Mouse (Mus musculus): ENCODE data around the gene Actn3. TPM values are rescaled to one million over a fixed set of nuclear protein-coding genes. Genes with fewer than 3 reads are reported as not detected.
A peak's percentile ranks its signal among the peaks of the same experiment; 100 is the strongest.
"Not testable (repeated sequence)": the region's sequence is repeated elsewhere in the genome, so short reads cannot be mapped to it uniquely, and the experiment has no call there.

Gene Actn3
- polyA plus RNA-seq, 1 experiment, result 418 TPM

DNA sequence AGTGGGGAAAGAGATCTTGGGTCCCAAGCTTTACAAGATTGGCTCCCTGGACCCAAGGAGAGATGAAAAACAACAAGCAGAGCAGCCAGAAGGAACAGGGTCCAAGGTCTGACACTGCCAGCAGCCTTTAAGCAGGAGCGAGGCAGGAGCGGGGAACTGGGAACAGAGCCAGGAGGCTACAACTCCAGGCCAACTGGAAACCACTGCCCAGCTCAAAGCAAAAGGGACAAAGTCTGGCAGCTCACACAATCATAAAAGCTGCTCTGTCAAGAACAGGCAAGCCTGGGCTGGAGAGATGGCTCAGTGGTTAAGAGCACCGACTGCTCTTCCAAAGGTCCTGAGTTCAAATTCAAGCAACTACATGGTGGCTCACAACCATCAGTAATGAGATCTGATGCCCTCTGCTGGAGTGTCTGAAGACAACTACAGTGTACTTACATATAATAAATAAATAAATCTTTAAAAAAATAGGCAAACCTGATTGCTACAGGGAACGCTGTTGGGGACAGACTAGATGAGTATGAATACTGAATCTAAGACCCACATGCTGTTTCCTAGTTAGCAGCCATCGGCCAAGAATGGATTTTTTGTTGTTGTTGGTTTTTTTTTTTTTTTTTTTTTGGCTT is 56.9 kb downstream of the Actn3 start:
- Histone ChIP-seq H3K27me3 (ENCODE audit: control insufficient read depth, insufficient read depth, insufficient read length) (no peaks in the 10 kb centered on the region), H3K4me2 (ENCODE audit: low read depth) (no peak overlapping the region), H3K79me2 (ENCODE audit: control insufficient read depth, insufficient read depth) (no peaks in the 10 kb centered on the region), H3K36me3 (ENCODE audit: control insufficient read depth, insufficient read depth) (peaks cover 3% of the 10 kb centered on the region), H3K4me3 (no peak overlapping the region), H3ac (ENCODE audit: control insufficient read depth, insufficient read length) (no peak overlapping the region)
- no peak for TF ChIP-seq TCF12 (IDR thresholded peaks at IDR 0.05; ENCODE audit: insufficient read depth, poor library complexity, severe bottlenecking)
- TF ChIP-seq TCF3 (IDR thresholded peaks at IDR 0.05; ENCODE audit: insufficient read length, low read depth), result no peak
- no peak for TF ChIP-seq SRF (IDR thresholded peaks at IDR 0.05; ENCODE audit: control insufficient read depth, insufficient read length, low read depth)
- TF ChIP-seq POLR2AphosphoS2 (IDR thresholded peaks at IDR 0.05; ENCODE audit: insufficient read length, low read depth), result no peak
- TF ChIP-seq USF1 (IDR thresholded peaks at IDR 0.05; ENCODE audit: low read depth), result no peak
- TF ChIP-seq REST (IDR thresholded peaks at IDR 0.05; ENCODE audit: insufficient read depth, insufficient read length), result no peak
- TF ChIP-seq E2F4 (IDR thresholded peaks at IDR 0.05; ENCODE audit: insufficient read depth), result no peak
- TF ChIP-seq MAX (IDR thresholded peaks at IDR 0.05; ENCODE audit: low read depth), result no peak
- no peak for TF ChIP-seq CEBPB (IDR thresholded peaks at IDR 0.05; ENCODE audit: insufficient read depth, poor library complexity, severe bottlenecking)
- TF ChIP-seq MYOD1 (IDR thresholded peaks at IDR 0.05; ENCODE audit: control insufficient read depth in 1 of 3, insufficient read length in 2 of 3, low read depth in 2 of 3), result no peak

DNA sequence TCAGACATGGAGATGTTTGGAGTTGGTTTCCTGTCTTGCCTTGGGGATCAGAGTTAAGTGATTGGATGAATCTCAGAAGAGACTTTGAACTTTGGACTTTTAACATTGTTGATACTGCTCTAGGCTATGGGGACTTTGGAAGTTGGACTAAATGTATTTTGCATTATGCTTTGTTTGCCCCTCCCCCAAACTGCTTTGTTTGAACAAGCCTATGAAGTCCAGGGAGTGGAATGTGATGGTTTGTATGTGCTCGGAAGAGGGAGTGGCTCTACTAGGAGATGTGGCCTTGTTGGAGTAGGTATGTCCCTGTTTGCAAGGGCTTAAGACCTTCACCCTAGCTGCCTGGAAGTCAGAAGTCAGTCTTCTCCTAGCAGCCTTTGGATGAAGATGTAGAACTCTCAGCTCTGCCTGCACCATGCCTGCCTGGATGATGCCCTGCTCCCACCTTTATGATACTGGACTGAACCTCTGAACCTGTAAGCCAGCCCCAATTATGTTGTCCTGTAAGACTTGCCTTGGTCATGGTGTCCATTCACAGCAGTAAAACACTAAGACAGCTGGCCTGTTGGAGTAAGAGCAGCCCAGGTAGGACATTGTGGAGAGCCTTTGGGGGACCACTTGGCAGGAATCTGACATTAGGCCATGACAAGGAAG is 60.4 kb downstream of the Actn3 start:
- H3K4me2 ChIP-seq (ENCODE audit: low read depth), result no peak overlapping the region
- no peak overlapping the region for H3ac ChIP-seq (ENCODE audit: control insufficient read depth, insufficient read length)
- H3K79me2 ChIP-seq (ENCODE audit: control insufficient read depth, insufficient read depth), result no peaks in the 10 kb centered on the region
- TF ChIP-seq CEBPB (IDR thresholded peaks at IDR 0.05; ENCODE audit: insufficient read depth, poor library complexity, severe bottlenecking) (no peak), REST (IDR thresholded peaks at IDR 0.05; ENCODE audit: insufficient read depth, insufficient read length) (no peak), POLR2AphosphoS2 (IDR thresholded peaks at IDR 0.05; ENCODE audit: insufficient read length, low read depth) (no peak), POLR2A (IDR thresholded peaks at IDR 0.05; ENCODE audit: insufficient read length, low read depth) (no peak), SRF (IDR thresholded peaks at IDR 0.05; ENCODE audit: control insufficient read depth, insufficient read length, low read depth) (no peak), MAX (IDR thresholded peaks at IDR 0.05; ENCODE audit: low read depth) (no peak), MYOG (IDR thresholded peaks at IDR 0.05; ENCODE audit: control insufficient read depth in 1 of 3, insufficient read depth in 1 of 3, insufficient read length in 2 of 3, low read depth in 2 of 3) (no peak), MYOD1 (IDR thresholded peaks at IDR 0.05; ENCODE audit: control insufficient read depth in 1 of 3, insufficient read length in 2 of 3, low read depth in 2 of 3) (no peak), E2F4 (IDR thresholded peaks at IDR 0.05; ENCODE audit: insufficient read depth) (no peak), USF1 (IDR thresholded peaks at IDR 0.05; ENCODE audit: low read depth) (no peak), TCF12 (IDR thresholded peaks at IDR 0.05; ENCODE audit: insufficient read depth, poor library complexity, severe bottlenecking) (no peak), TCF3 (IDR thresholded peaks at IDR 0.05; ENCODE audit: insufficient read length, low read depth) (no peak)
- H3K36me3 ChIP-seq (ENCODE audit: control insufficient read depth, insufficient read depth), result no peaks in the 10 kb centered on the region
- no peak overlapping the region for H3K4me3 ChIP-seq
- H3K27me3 ChIP-seq (ENCODE audit: control insufficient read depth, insufficient read depth, insufficient read length), result no peaks in the 10 kb centered on the region

DNA sequence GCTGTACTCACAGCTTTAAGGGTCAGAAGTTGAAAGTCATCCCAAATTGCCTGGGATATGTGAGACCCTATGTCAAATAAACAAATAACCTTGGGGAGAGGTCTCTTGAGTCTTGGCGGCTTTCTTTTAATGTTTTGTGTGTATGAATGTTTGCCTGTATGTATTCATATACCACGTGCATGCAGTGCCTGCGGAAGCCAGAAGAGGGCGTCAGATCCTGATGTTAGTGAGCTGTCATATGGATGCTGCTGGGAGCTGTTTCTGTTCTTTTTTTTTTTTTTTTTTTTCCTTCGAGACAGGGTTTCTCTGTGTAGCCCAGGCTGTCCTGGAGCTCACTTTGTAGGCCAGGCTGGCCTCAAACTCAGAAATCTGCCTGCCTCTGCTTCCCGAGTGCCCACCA is 64.7 kb downstream of the Actn3 start:
- Histone ChIP-seq H3K79me2 (ENCODE audit: control insufficient read depth, insufficient read depth) (peaks cover 32% of the 10 kb centered on the region), H3K36me3 (ENCODE audit: control insufficient read depth, insufficient read depth) (no peaks in the 10 kb centered on the region), H3K4me2 (ENCODE audit: low read depth) (no peak overlapping the region), H3K27me3 (ENCODE audit: control insufficient read depth, insufficient read depth, insufficient read length) (no peaks in the 10 kb centered on the region), H3ac (ENCODE audit: control insufficient read depth, insufficient read length) (no peak overlapping the region), H3K4me3 (no peak overlapping the region)
- TF ChIP-seq POLR2AphosphoS2 (IDR thresholded peaks at IDR 0.05; ENCODE audit: insufficient read length, low read depth) (no peak), MYOG (IDR thresholded peaks at IDR 0.05; ENCODE audit: control insufficient read depth in 1 of 3, insufficient read depth in 1 of 3, insufficient read length in 2 of 3, low read depth in 2 of 3) (no peak), MAX (IDR thresholded peaks at IDR 0.05; ENCODE audit: low read depth) (no peak), MYOD1 (IDR thresholded peaks at IDR 0.05; ENCODE audit: control insufficient read depth in 1 of 3, insufficient read length in 2 of 3, low read depth in 2 of 3) (no peak), TCF3 (IDR thresholded peaks at IDR 0.05; ENCODE audit: insufficient read length, low read depth) (no peak), E2F4 (IDR thresholded peaks at IDR 0.05; ENCODE audit: insufficient read depth) (no peak), SRF (IDR thresholded peaks at IDR 0.05; ENCODE audit: control insufficient read depth, insufficient read length, low read depth) (no peak), POLR2A (IDR thresholded peaks at IDR 0.05; ENCODE audit: insufficient read length, low read depth) (no peak)

DNA sequence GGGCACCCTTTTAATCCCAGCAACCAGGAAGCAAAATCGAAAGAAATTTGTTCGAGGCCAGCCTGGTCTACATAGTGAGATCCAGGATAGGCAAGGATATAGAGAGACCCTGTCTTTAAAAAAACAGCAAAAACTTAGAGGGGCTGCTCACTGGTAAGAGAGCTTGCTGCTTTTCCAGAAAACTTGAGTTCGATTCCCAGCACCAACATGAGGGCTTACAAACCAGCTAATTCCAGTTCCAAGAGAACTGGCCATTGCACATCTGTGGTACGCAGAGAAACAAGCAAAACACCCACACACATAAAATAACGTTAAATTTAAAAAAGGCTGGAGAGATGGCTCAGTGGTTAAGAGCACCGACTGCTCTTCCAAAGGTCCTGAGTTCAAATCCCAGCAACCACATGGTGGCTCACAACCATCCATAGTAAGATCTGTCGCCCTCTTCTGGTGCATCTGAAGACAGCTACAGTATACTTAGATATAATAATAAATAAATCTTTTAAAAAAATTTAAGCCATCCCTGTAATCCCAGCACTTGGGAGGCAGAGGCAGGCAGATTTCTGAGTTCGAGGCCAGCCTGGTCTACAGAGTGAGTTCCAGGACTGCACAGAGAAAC is 65.3 kb downstream of the Actn3 start:
- peak overlapping the region; percentile 90 for H3K4me3 ChIP-seq
- not testable (repeated sequence) for H3K36me3 ChIP-seq (ENCODE audit: control insufficient read depth, insufficient read depth); H3K27me3 ChIP-seq (ENCODE audit: control insufficient read depth, insufficient read depth, insufficient read length); H3ac ChIP-seq (ENCODE audit: control insufficient read depth, insufficient read length)
- H3K79me2 ChIP-seq (ENCODE audit: control insufficient read depth, insufficient read depth), result peaks cover 38% of the 10 kb centered on the region
- peak overlapping the region; percentile 68 for H3K4me2 ChIP-seq (ENCODE audit: low read depth)

DNA sequence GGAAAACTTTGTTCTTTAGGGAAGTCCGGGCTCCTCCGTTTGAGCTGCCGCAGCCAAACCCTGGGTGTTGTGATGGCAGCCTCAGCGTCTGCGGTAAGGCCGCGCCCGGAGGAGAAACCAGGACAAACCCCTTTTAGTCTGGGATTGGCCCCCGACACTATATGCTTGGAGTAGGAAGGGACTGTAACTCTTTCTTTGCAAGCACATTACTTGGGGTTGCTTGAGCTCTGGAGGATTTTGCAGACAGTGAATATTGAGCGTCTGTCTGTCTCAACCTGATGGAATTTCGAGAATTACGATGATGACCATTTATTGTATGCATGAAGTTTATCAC is 65.8 kb downstream of the Actn3 start:
- peak overlapping the region; percentile 90 for H3K4me3 ChIP-seq
- no peaks in the 10 kb centered on the region for H3K36me3 ChIP-seq (ENCODE audit: control insufficient read depth, insufficient read depth)
- H3K79me2 ChIP-seq (ENCODE audit: control insufficient read depth, insufficient read depth), result peaks cover 43% of the 10 kb centered on the region
- peak; percentile 33 for TF ChIP-seq POLR2AphosphoS2 (IDR thresholded peaks at IDR 0.05; ENCODE audit: insufficient read length, low read depth)
- TF ChIP-seq USF1 (IDR thresholded peaks at IDR 0.05; ENCODE audit: low read depth), result no peak
- no peaks in the 10 kb centered on the region for H3K27me3 ChIP-seq (ENCODE audit: control insufficient read depth, insufficient read depth, insufficient read length)
- H3K4me2 ChIP-seq (ENCODE audit: low read depth), result peak overlapping the region; percentile 68
- H3ac ChIP-seq (ENCODE audit: control insufficient read depth, insufficient read length), result peak overlapping the region; percentile 40

Other genes with a start within 250 kb of the Actn3 start
- gene Gm960, start 179.2 kb downstream of the Actn3 start, polyA plus RNA-seq (2012; fragmentation: generic; extraction: Trizol), result 0.90 TPM
- gene Sptbn2, start 166.7 kb downstream of the Actn3 start, polyA plus RNA-seq (2012; fragmentation: generic; extraction: Trizol), result 0.56 TPM
- 4.8 TPM for gene Rbm4b, start 121.4 kb downstream of the Actn3 start, polyA plus RNA-seq (2012; fragmentation: generic; extraction: Trizol)
- 66.4 TPM for gene Rbm4, start 84.0 kb downstream of the Actn3 start, polyA plus RNA-seq (2012; fragmentation: generic; extraction: Trizol)
- gene Gm21992, start 66.3 kb downstream of the Actn3 start, polyA plus RNA-seq (2012; fragmentation: generic; extraction: Trizol), result 8.1 TPM
- 46.8 TPM for gene Rbm14, start 66.3 kb downstream of the Actn3 start, polyA plus RNA-seq (2012; fragmentation: generic; extraction: Trizol)
- gene Ccs, start 38.6 kb downstream of the Actn3 start, polyA plus RNA-seq (2012; fragmentation: generic; extraction: Trizol), result 40.4 TPM
- 0.04 TPM for gene Ccdc87, start 38.5 kb downstream of the Actn3 start, polyA plus RNA-seq (2012; fragmentation: generic; extraction: Trizol)
- 6.6 TPM for gene Ctsf, start 22.8 kb downstream of the Actn3 start, polyA plus RNA-seq (2012; fragmentation: generic; extraction: Trizol)
- gene Zdhhc24, start 759 bp upstream of the Actn3 start, polyA plus RNA-seq (2012; fragmentation: generic; extraction: Trizol), result 9.3 TPM
- 3.6 TPM for gene Bbs1, start 28.7 kb upstream of the Actn3 start, polyA plus RNA-seq (2012; fragmentation: generic; extraction: Trizol)
- gene Dpp3, start 50.4 kb upstream of the Actn3 start, polyA plus RNA-seq (2012; fragmentation: generic; extraction: Trizol), result 71.6 TPM
- 0.49 TPM for gene Peli3, start 65.2 kb upstream of the Actn3 start, polyA plus RNA-seq (2012; fragmentation: generic; extraction: Trizol)
- gene Mrpl11, start 84.2 kb upstream of the Actn3 start, polyA plus RNA-seq (2012; fragmentation: generic; extraction: Trizol), result 62.6 TPM
- gene Npas4, start 112.4 kb upstream of the Actn3 start, polyA plus RNA-seq (2012; fragmentation: generic; extraction: Trizol), result 0.02 TPM
- gene Slc29a2, start 146.0 kb upstream of the Actn3 start, polyA plus RNA-seq (2012; fragmentation: generic; extraction: Trizol), result 8.7 TPM
- gene B4gat1, start 160.9 kb upstream of the Actn3 start, polyA plus RNA-seq (2012; fragmentation: generic; extraction: Trizol), result 46.7 TPM
- 1.6 TPM for gene AC124502.3, start 161.0 kb upstream of the Actn3 start, polyA plus RNA-seq (2012; fragmentation: generic; extraction: Trizol)
- 45.8 TPM for gene Brms1, start 163.4 kb upstream of the Actn3 start, polyA plus RNA-seq (2012; fragmentation: generic; extraction: Trizol)
- gene Rin1, start 172.6 kb upstream of the Actn3 start, polyA plus RNA-seq (2012; fragmentation: generic; extraction: Trizol), result 63.9 TPM
- 10.4 TPM for gene Cd248, start 190.2 kb upstream of the Actn3 start, polyA plus RNA-seq (2012; fragmentation: generic; extraction: Trizol)
- 10.1 TPM for gene Tmem151a, start 207.6 kb upstream of the Actn3 start, polyA plus RNA-seq (2012; fragmentation: generic; extraction: Trizol)
- 115 TPM for gene Yif1a, start 210.6 kb upstream of the Actn3 start, polyA plus RNA-seq (2012; fragmentation: generic; extraction: Trizol)
- gene Cnih2, start 220.6 kb upstream of the Actn3 start, polyA plus RNA-seq (2012; fragmentation: generic; extraction: Trizol), result 1.6 TPM
- 203 TPM for gene Rab1b, start 229.2 kb upstream of the Actn3 start, polyA plus RNA-seq (2012; fragmentation: generic; extraction: Trizol)
- gene Klc2, start 240.7 kb upstream of the Actn3 start, polyA plus RNA-seq (2012; fragmentation: generic; extraction: Trizol), result 56.7 TPM

Measured in myocyte (in vitro differentiated cells).